Mouse (Mus musculus) hematopoietic multipotent progenitor cell, adult 10-12 weeks (in vitro differentiated cells): ENCODE data around the gene Tceal7. TPM values are rescaled to one million over a fixed set of nuclear protein-coding genes. Genes with fewer than 3 reads are reported as not detected.

Source experiments
- polyA plus RNA-seq: library from polyadenylated mRNA; stranded (reverse); fragments of >175 nt; gene quantifications from 2 replicates; pipeline ENCODE4 v1.2.3, GENCODE M21; 2012; ENCODE audit warnings: low replicate concordance

Tceal7 gene
- polyA plus RNA-seq: not detected in 2 replicates

DNA sequence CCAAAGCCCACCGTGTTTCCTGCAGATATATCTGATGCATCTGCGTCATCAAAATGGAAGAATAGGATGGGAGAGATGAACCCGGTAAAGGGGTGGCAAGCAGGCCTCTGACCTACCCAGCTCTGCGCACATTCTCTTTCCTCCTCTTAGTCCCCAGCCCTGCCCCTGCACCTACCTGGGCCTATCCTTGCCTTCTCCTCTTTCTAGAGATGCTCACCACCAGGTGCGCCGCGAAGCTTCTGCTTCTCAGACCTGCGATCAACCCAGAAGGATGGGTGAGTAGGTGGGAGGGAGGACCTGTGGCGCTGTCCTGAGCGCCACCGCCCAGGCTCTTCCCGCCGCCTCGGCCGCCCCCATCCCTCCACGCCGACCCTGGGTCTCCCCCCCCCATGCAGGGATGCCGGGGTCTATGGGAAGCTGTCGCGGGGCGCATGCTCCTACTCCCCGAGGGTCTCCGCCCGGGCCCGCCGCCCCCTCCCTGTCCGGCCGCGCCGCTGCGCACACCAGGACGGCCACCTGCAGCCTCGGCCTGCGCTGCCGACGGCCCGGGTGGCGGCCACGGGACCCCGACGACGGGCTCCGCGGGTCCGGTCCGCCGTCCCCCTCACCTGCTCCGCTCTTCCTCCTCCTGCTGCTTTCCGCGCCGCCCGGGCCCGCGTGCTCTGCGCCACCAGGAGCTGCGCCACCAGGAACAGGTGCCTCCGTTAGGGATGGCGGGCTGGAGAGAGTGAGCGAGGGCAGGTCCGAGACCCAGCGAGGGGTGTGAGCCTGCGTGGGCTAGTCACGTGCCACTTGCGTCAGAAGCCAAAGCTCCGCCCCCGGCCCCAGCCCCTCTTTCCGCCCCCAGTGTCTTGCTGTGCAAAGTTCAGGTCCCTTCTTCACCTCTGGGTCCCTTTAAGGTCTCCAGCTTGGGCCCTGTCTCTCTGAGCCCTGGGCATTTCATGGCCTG lies at the start of gene Tceal7, which contains the start of gene Bex1:
Tceal7 (plus strand) TSS at position 51 of the 949 bp plus-strand sequence.
Bex1 (minus strand) TSS at position 785 of the 949 bp plus-strand sequence.

DNA sequence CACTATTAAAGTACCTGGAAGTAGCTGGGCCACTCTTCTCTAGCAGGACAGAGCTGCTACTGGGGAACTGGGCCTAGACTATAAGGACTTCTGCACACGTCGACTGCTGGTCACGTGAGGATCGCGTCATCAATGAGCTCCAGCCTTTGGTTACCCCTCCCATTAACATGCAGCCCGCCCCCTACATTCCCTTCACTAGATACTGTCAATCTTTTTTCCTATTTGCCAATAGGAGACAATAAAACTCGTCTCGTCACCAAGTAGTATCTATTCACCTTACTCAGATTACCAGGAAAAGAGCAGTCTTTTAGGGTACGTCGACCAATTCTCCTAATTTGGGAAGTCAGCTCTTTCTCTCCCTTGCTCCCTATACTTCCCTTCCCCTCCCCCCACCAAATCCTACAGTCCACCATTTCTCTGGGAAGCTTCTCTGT lies 42.4 kb upstream of the Tceal7 start, which contains the start of gene Tceal8:
Tceal8 (minus strand) TSS at position 225 of the 434 bp plus-strand sequence.

DNA sequence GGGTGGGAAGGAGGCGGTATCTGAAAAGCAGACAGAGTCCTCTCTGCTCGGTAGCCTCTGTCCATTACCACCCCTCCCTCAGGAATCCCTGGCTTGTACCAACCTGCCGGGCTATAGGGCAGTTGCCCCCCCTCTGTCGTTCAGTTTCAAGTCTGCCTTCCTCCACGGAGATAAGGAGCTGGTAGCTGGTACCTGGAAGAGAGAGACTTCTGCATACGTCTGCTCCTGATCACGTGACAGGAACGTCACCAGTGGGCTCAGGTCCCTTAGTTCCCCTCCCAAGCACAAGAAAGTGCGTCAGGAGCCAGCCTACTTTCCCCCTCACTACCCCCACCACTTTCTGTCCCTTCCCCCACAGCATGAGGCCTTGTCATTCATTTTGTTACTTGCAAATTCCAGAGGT lies 10.9 kb upstream of the Tceal7 start, which contains the start of gene Tceal5:
Tceal5 (minus strand) TSS at position 213 of the 403 bp plus-strand sequence.

DNA sequence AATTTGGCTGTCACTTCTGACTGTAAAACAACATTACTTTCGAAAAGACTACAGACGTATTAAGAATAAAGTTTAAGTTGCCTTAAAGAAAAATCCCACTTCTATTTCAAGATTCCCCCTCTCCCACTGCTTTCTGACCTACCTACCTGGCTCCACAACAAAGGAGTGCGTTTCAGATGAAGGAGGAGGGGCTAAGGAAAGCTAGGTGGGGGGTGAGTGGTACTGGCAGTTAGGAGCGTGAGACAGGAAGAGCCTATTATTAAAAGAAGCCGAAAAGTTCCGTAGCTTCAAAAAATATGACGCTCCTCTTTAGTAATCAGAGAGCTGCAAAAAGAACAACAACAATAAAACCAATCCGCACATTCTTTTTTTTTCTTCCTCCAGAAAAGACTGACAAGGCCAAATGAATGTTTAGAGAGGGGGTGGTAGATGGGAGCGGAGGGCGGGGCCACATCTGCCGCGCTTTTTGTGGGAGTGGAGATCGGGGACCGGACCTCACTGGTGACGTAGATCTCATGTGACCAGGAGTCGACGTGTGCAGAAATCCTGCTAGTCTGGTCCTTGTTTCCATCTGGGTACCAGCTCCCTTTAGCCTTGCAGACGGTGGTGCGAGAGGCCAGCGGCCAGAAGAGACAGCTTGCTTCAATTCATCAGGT lies 30.1 kb downstream of the Tceal7 start, which contains the start of gene Tceal9:
Tceal9 (plus strand) TSS at position 506 of the 656 bp plus-strand sequence.

DNA sequence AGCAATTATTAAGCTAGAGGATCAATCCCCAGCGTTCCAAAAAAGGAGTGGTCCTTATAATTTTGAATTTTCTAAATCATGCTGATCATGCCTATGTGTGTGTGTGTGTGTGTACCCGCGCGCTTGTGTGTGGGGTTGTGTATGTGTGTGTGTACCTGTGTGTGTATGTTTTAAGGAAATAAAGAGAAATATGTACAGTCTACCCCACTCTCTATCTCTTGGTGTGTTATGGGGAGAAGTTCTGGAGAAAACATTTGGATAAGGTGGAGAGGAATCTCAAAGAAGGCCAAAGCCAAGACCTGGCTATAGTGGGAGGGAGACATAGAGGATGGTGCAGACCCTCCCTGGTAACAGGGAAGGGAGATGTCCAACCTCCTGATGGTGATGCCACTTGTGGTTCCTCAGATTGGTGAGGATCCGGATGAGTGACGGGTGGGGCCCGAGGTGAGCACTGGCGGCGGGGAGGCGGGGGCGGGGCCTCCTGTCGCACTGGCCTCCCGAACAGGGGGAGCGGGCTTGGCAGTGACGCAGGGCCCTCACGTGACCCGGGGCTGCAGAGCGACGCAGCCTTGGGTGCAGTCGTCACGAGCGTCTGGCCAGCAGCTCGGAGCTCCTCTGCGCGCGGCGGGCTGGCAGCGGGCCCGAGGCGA lies 55.3 kb downstream of the Tceal7 start, which contains the start of gene Bex3:
Bex3 (plus strand) TSS at position 511 of the 650 bp plus-strand sequence.

Other genes with a start within 250 kb of the Tceal7 start
- gene Arxes2, start 221.0 kb upstream of the Tceal7 start, polyA plus RNA-seq: 1.3 and 1.8 TPM in 2 replicates
- not detected in 2 replicates for gene Arxes1, start 181.4 kb upstream of the Tceal7 start, polyA plus RNA-seq
- gene Bex2, start 146.5 kb upstream of the Tceal7 start, polyA plus RNA-seq: 0.54 and 0.74 TPM in 2 replicates
- gene Nxf3, start 129.5 kb upstream of the Tceal7 start, polyA plus RNA-seq: not detected in 2 replicates
- gene Bex4, start 75.8 kb upstream of the Tceal7 start, polyA plus RNA-seq: 0.36 and 3.0 TPM in 2 replicates
- 0.14 and 4.2 TPM in 2 replicates for gene Tceal8, start 42.4 kb upstream of the Tceal7 start, polyA plus RNA-seq
- 0.28 TPM in 1 of 2 replicates, not detected in the other for gene Tceal5, start 10.9 kb upstream of the Tceal7 start, polyA plus RNA-seq
- 0.41 and 0.52 TPM in 2 replicates for gene Bex1, start 734 bp downstream of the Tceal7 start, polyA plus RNA-seq
- 17.3 and 33.5 TPM in 2 replicates for gene Tceal9, start 30.3 kb downstream of the Tceal7 start, polyA plus RNA-seq
- gene Bex3, start 55.5 kb downstream of the Tceal7 start, polyA plus RNA-seq: 68.8 and 86.7 TPM in 2 replicates